Mouse (Mus musculus): Measurements from ENCODE around the gene Gm20388. TPM values are rescaled to one million over a fixed set of nuclear protein-coding genes. Genes with fewer than 3 reads are reported as not detected.
A peak's percentile ranks its signal among the peaks of the same experiment; 100 is the strongest.

The Gm20388 gene
- polyA plus RNA-seq, 1 experiment from 2014 or later = 5.3 TPM

GRCm38 (mm10) chr8:121117906-121118305 lies 1207.3 kb downstream of the Gm20388 start:
- Histone ChIP-seq H3K9me3 (ENCODE audit: control insufficient read depth, low read length) (no peaks in the 10 kb centered on the region), H3K4me3 (ENCODE audit: low read depth, low read length) (peak overlapping the region; percentile 50), H3K4me2 (peak overlapping the region; percentile 84), H3K36me3 (ENCODE audit: control insufficient read depth, insufficient read depth, low read length) (no peaks in the 10 kb centered on the region; the same call in 1 of the 2 replicates), H3K9ac (ENCODE audit: low read depth, low read length) (peak overlapping the region; percentile 48), H3K27me3 (replicated peaks; ENCODE audit: control insufficient read depth, insufficient read depth, low read length) (peaks cover 95% of the 10 kb centered on the region), H3K4me1 (replicated peaks; ENCODE audit: control insufficient read depth, insufficient read depth, low read length) (peaks cover 3% of the 10 kb centered on the region), H3K27ac (ENCODE audit: low read depth, low read length) (no peak overlapping the region)
- WGBS = 2% methylated on average over 28 of the region's 28 CpGs
- no peak for ATAC-seq (replicated peaks; ENCODE audit: low FRiP score)
- no peak for DNase-seq (ENCODE audit: low spot score)

DNA sequence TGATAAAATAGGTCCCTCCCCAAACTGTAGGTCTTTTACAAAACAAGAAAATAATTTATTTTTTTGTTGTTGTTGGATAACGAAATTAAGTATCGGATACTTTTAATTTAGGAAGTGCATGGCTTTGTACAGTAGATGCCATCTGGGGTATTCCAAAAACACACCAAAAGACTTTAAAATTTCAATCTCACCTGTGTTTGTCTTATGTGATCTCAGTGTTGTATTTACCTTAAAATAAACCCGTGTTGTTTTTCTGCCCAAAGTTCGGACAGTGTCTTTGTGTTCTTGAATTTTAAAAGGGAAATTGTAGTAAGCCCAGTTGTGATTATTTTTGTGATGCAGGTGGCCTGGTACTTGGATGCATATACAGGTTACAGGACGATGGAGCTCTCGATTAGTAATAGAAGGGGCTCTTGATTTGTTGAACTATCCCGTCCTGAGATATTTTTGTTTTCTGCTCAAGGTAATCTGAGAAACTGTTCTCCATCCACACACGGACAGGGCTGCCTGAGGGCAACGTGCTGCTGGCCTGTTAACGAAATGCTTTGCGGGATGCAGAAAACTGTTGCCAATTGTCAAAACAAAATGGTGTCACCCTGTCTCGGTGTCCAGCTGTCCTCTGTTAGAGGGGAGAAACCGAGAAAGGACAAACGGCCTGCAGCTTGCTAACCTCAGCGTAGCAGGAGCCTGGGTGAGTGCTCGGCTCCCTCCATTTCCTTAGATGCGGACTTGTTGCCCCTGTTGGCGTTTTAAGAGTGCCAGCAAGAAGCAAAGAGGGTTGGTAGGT lies 1208.2 kb downstream of the Gm20388 start:
- H3K4me1 ChIP-seq (replicated peaks; ENCODE audit: control insufficient read depth, insufficient read depth, low read length) = no peaks in the 10 kb centered on the region; the same call in none of the 2 replicates
- ATAC-seq (replicated peaks; ENCODE audit: low FRiP score) (no peak), DNase-seq (ENCODE audit: low spot score) (no peak)
- H3K9me3 ChIP-seq (ENCODE audit: control insufficient read depth, low read length) = no peaks in the 10 kb centered on the region
- WGBS = 4% methylated on average over 18 of the region's 18 CpGs
- peak overlapping the region; percentile 84 for H3K4me2 ChIP-seq
- H3K4me3 ChIP-seq (ENCODE audit: low read depth, low read length) = peak overlapping the region; percentile 50
- no peak overlapping the region for H3K27ac ChIP-seq (ENCODE audit: low read depth, low read length)
- peaks cover 100% of the 10 kb centered on the region for H3K27me3 ChIP-seq (replicated peaks; ENCODE audit: control insufficient read depth, insufficient read depth, low read length)
- no peaks in the 10 kb centered on the region; the same call in 1 of the 2 replicates for H3K36me3 ChIP-seq (ENCODE audit: control insufficient read depth, insufficient read depth, low read length)
- no peak overlapping the region for H3K9ac ChIP-seq (ENCODE audit: low read depth, low read length)

GRCm38 (mm10) chr8:121119635-121120455 lies 1209.2 kb downstream of the Gm20388 start:
- peaks cover 99% of the 10 kb centered on the region for H3K27me3 ChIP-seq (replicated peaks; ENCODE audit: control insufficient read depth, insufficient read depth, low read length)
- no peak overlapping the region for H3K27ac ChIP-seq (ENCODE audit: low read depth, low read length)
- 17% methylated on average over 12 of the region's 12 CpGs for WGBS
- no peak for DNase-seq (ENCODE audit: low spot score)
- H3K4me3 ChIP-seq (ENCODE audit: low read depth, low read length) = no peak overlapping the region
- H3K4me2 ChIP-seq = peak overlapping the region; percentile 84
- H3K9ac ChIP-seq (ENCODE audit: low read depth, low read length) = no peak overlapping the region
- no peak for ATAC-seq (replicated peaks; ENCODE audit: low FRiP score)
- no peaks in the 10 kb centered on the region; the same call in 1 of the 2 replicates for H3K36me3 ChIP-seq (ENCODE audit: control insufficient read depth, insufficient read depth, low read length)
- no peaks in the 10 kb centered on the region for H3K9me3 ChIP-seq (ENCODE audit: control insufficient read depth, low read length)
- H3K4me1 ChIP-seq (replicated peaks; ENCODE audit: control insufficient read depth, insufficient read depth, low read length) = no peaks in the 10 kb centered on the region; the same call in none of the 2 replicates

DNA sequence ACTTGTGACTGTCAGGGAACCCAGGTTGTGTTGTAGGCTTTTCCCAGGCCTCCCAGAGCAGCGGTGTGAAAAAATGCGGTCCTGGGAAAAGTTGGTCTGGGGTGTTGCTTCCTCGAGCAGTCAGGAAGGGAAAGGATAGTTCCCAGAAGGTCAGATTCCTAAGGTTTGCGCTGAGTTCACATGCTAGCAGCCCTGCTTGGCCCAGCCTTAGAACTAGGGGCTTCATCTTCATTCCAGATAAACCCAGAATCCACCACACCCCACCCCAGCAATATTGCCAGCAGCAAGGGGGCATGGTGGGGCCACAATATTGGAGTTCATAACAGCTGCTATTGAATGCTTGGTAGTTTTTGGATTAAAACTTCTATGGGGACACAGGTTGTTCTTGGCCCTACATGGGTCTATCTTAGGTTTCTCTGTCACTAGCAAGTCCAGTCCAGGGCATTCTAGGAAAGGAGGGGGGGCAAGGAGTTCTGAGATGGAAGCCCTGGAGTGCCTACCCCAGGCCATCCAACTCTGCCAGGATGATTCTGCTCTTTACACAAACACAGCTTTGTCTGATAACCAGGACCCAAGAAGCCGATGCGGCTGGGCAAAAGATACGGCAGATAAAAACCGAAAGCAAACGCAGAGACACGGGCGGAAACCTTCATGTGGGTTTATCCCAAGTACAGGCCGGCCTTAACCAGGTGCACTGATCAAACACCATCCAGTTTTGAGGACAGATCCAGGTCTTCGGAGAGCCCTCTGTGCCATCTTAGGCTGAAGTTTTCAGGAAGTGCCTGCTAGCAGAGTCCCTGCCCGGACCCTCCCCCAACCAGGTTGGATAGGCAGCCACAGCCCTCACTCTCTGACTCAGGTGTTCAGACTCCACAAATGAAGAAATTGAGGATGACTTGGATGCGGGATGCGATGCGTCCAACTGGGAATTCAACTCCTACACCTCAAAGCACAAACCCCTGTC lies 1210.1 kb downstream of the Gm20388 start:
- H3K4me1 ChIP-seq (replicated peaks; ENCODE audit: control insufficient read depth, insufficient read depth, low read length) = no peaks in the 10 kb centered on the region; the same call in none of the 2 replicates
- no peak overlapping the region for H3K27ac ChIP-seq (ENCODE audit: low read depth, low read length)
- H3K4me3 ChIP-seq (ENCODE audit: low read depth, low read length) = no peak overlapping the region

GRCm38 (mm10) chr8:121121704-121122103 lies 1211.1 kb downstream of the Gm20388 start:
- no peak for DNase-seq (ENCODE audit: low spot score)
- H3K4me2 ChIP-seq = no peak overlapping the region
- peaks cover 99% of the 10 kb centered on the region for H3K27me3 ChIP-seq (replicated peaks; ENCODE audit: control insufficient read depth, insufficient read depth, low read length)
- H3K36me3 ChIP-seq (ENCODE audit: control insufficient read depth, insufficient read depth, low read length) = no peaks in the 10 kb centered on the region; the same call in 1 of the 2 replicates
- 20% methylated on average over 8 of the region's 8 CpGs for WGBS
- no peak overlapping the region for H3K27ac ChIP-seq (ENCODE audit: low read depth, low read length)
- ATAC-seq (replicated peaks; ENCODE audit: low FRiP score) = no peak
- no peak overlapping the region for H3K4me3 ChIP-seq (ENCODE audit: low read depth, low read length)
- H3K9me3 ChIP-seq (ENCODE audit: control insufficient read depth, low read length) = no peaks in the 10 kb centered on the region
- H3K4me1 ChIP-seq (replicated peaks; ENCODE audit: control insufficient read depth, insufficient read depth, low read length) = no peaks in the 10 kb centered on the region; the same call in none of the 2 replicates
- no peak overlapping the region for H3K9ac ChIP-seq (ENCODE audit: low read depth, low read length)

More for the DNA sequence above, 1210.1 kb downstream of the Gm20388 start:
- H3K9me3 ChIP-seq (ENCODE audit: control insufficient read depth, low read length) = no peaks in the 10 kb centered on the region
- WGBS = 19% methylated on average over 17 of the region's 17 CpGs
- H3K4me2 ChIP-seq = no peak overlapping the region; the same call in 1 of the 2 replicates
- peaks cover 99% of the 10 kb centered on the region for H3K27me3 ChIP-seq (replicated peaks; ENCODE audit: control insufficient read depth, insufficient read depth, low read length)
- no peak overlapping the region for H3K9ac ChIP-seq (ENCODE audit: low read depth, low read length)
- ATAC-seq (replicated peaks; ENCODE audit: low FRiP score) (no peak), DNase-seq (ENCODE audit: low spot score) (no peak)
- no peaks in the 10 kb centered on the region; the same call in 1 of the 2 replicates for H3K36me3 ChIP-seq (ENCODE audit: control insufficient read depth, insufficient read depth, low read length)

- Histone ChIP-seq H3K4me3 (ENCODE audit: low read depth, low read length) (no peak overlapping the region), H3K27me3 (replicated peaks; ENCODE audit: control insufficient read depth, insufficient read depth, low read length) (peaks cover 99% of the 10 kb centered on the region), H3K9ac (ENCODE audit: low read depth, low read length) (no peak overlapping the region), H3K4me1 (replicated peaks; ENCODE audit: control insufficient read depth, insufficient read depth, low read length) (no peaks in the 10 kb centered on the region; the same call in 1 of the 2 replicates), H3K4me2 (no peak overlapping the region), H3K9me3 (ENCODE audit: control insufficient read depth, low read length) (no peaks in the 10 kb centered on the region), H3K36me3 (ENCODE audit: control insufficient read depth, insufficient read depth, low read length) (no peaks in the 10 kb centered on the region; the same call in 1 of the 2 replicates), H3K27ac (ENCODE audit: low read depth, low read length) (no peak overlapping the region)
- ATAC-seq (replicated peaks; ENCODE audit: low FRiP score) (no peak), DNase-seq (ENCODE audit: low spot score) (no peak)
- whole genome bisulfite sequencing = 15% methylated on average over 7 of the region's 7 CpGs
Measured at GRCm38 (mm10) chr8:121122368-121122767, 1211.7 kb downstream of the Gm20388 start.

DNA sequence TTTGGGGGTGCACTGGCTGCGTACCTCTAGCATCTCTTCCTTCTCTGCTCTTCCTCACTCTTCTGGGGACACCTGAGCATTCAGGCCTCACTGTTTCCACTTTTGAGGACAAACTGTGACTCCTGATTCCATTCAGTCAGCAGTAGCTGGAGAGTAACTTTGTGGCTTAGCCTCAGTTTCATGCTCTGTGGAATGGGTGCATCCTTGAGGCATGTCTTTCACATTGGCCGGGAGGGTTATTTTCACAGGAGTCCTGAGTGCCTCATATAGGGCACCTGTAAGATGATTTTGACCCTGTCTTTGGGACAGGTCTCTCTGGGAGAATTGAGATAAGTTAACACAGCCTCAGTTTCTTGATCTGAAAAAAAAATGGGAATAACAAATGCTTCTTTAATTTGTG lies 1212.5 kb downstream of the Gm20388 start:
- DNase-seq (ENCODE audit: low spot score) (no peak), ATAC-seq (replicated peaks; ENCODE audit: low FRiP score) (no peak)
- 66% methylated on average over 2 of the region's 2 CpGs for WGBS
- Histone ChIP-seq H3K27me3 (replicated peaks; ENCODE audit: control insufficient read depth, insufficient read depth, low read length) (peaks cover 99% of the 10 kb centered on the region), H3K4me1 (replicated peaks; ENCODE audit: control insufficient read depth, insufficient read depth, low read length) (peaks cover 3% of the 10 kb centered on the region), H3K9ac (ENCODE audit: low read depth, low read length) (no peak overlapping the region), H3K27ac (ENCODE audit: low read depth, low read length) (no peak overlapping the region), H3K4me3 (ENCODE audit: low read depth, low read length) (no peak overlapping the region), H3K9me3 (ENCODE audit: control insufficient read depth, low read length) (no peaks in the 10 kb centered on the region), H3K4me2 (no peak overlapping the region), H3K36me3 (ENCODE audit: control insufficient read depth, insufficient read depth, low read length) (no peaks in the 10 kb centered on the region; the same call in 1 of the 2 replicates)
